Mouse (Mus musculus) cerebellum, adult 2 months (tissue): ENCODE data around the gene Mastl.

Source experiments
- CTCF ChIP-seq: fragments of 200-500 bp; IDR thresholded peaks from 2 replicates; pipeline ENCODE4 v1.5.1; 2011; ENCODE audit warnings: low read depth, mild to moderate bottlenecking, control low read depth, low read length, moderate library complexity, borderline replicate concordance; ENCODE audit not compliant: insufficient read depth
- POLR2A ChIP-seq: fragments of 200-500 bp; IDR thresholded peaks from 2 replicates; pipeline ENCODE4 v1.6.1; 2011; ENCODE audit warnings: low read length, control low read depth, borderline replicate concordance; ENCODE audit not compliant: insufficient read depth

- TF ChIP-seq POLR2A, result no peak
- no peak for TF ChIP-seq CTCF
Measured at GRCm38 (mm10) chr2:23202900-23203670, 47.3 kb upstream of the Mastl start.
